Mouse (Mus musculus) adrenal gland, adult 18-20 months (tissue): ENCODE measurements around the gene Cebpb. TPM values are rescaled to one million over a fixed set of nuclear protein-coding genes. Genes with fewer than 3 reads are reported as not detected.
"Not testable (repeated sequence)": the region's sequence is repeated elsewhere in the genome, so short reads cannot be mapped to it uniquely, and the experiment has no call there.

Source experiments
- DNase-seq, 2 experiments: peaks; one replicate each; pipeline ENCODE4 v3.0.0; 2021 to 2022; ENCODE audit warnings: low spot score in 2 of 2
- long read RNA-seq, 2 experiments: library from polyadenylated mRNA; stranded (forward); transcript quantifications; one replicate each; pipeline ENCODE4 v2.0.0; 2021
- total RNA-seq, 2 experiments: library from RNA; stranded (reverse); gene quantifications; 1 replicate in 1 of 2; 2 replicates in 1 of 2; pipeline ENCODE4 v1.2.3; 2021

Gene Cebpb
- total RNA-seq, result 100 to 1,000 TPM; 433 to 502 TPM
- long read RNA-seq, experiment 1, transcript Cebpb-201 (1 exons, 1,504 nt), result major isoform, 1,392 of 1,392 reads
- long read RNA-seq, experiment 1, partial matches to known transcripts, result 0 of 1,392 reads
- long read RNA-seq, experiment 1, other reads (novel, unspliced or antisense), result 0 of 1,392 reads
- long read RNA-seq, experiment 2, transcript Cebpb-201 (1 exons, 1,504 nt), result major isoform, 4,102 of 4,102 reads
- long read RNA-seq, experiment 2, partial matches to known transcripts, result 0 of 4,102 reads
- long read RNA-seq, experiment 2, other reads (novel, unspliced or antisense), result 0 of 4,102 reads

GRCm38 (mm10) chr2:167688498-167689451 is at the start of gene Cebpb:
TSS of gene Cebpb (plus strand) at chr2:167688915.
- peak; percentile 97 to 98 for DNase-seq

GRCm38 (mm10) chr2:167640279-167640678 is 48.4 kb upstream of the Cebpb start:
- DNase-seq, result no peak

GRCm38 (mm10) chr2:167641337-167641736 is 47.4 kb upstream of the Cebpb start:
- peak; percentile 50 to 57 for DNase-seq

- DNase-seq, result no peak
Measured at GRCm38 (mm10) chr2:167642164-167642563, 46.6 kb upstream of the Cebpb start.

- not testable (repeated sequence) for DNase-seq
Measured at GRCm38 (mm10) chr2:167643356-167644052, 45.2 kb upstream of the Cebpb start.

- no peak for DNase-seq
Measured at GRCm38 (mm10) chr2:167646411-167646810, 42.3 kb upstream of the Cebpb start.

- no peak for DNase-seq
Measured at GRCm38 (mm10) chr2:167649290-167650032, 39.3 kb upstream of the Cebpb start.

- no peak for DNase-seq
Measured at GRCm38 (mm10) chr2:167651622-167652021, 37.1 kb upstream of the Cebpb start.

GRCm38 (mm10) chr2:167652694-167653093 is 36.0 kb upstream of the Cebpb start:
- no peak for DNase-seq

- DNase-seq, result no peak
Measured at GRCm38 (mm10) chr2:167654911-167655600, 33.7 kb upstream of the Cebpb start.

- DNase-seq, result no peak
Measured at GRCm38 (mm10) chr2:167656629-167657478, 31.9 kb upstream of the Cebpb start.

GRCm38 (mm10) chr2:167657973-167658372 is 30.7 kb upstream of the Cebpb start:
- no peak for DNase-seq

GRCm38 (mm10) chr2:167658712-167659111 is 30.0 kb upstream of the Cebpb start:
- no peak for DNase-seq

- DNase-seq, result no peak
Measured at GRCm38 (mm10) chr2:167659177-167659846, 29.4 kb upstream of the Cebpb start.

- peak; percentile 39 to 55 for DNase-seq
Measured at GRCm38 (mm10) chr2:167659847-167660610, 28.7 kb upstream of the Cebpb start.

- DNase-seq, result no peak
Measured at GRCm38 (mm10) chr2:167660611-167660971, 28.1 kb upstream of the Cebpb start.

- DNase-seq, result peak; percentile 96
Measured at GRCm38 (mm10) chr2:167661270-167662203, 27.2 kb upstream of the Cebpb start, which contains the start of gene Gm20431. TSS of gene Gm20431 (minus strand) at chr2:167661496.
